Mouse (Mus musculus) liver (tissue): Measurements from ENCODE around the gene Itga3.

Experiments
- DNase-seq: peaks from one replicate; pipeline ENCODE4 v3.0.0-alpha.2; 2020; ENCODE audit warnings: mixed read lengths

The Itga3 gene

GRCm38 (mm10) chr11:95004136-95004936 lies 72.3 kb downstream of the Itga3 start:
- no peak for DNase-seq

GRCm38 (mm10) chr11:95002705-95003104 lies 73.9 kb downstream of the Itga3 start:
- DNase-seq = no peak

DNA sequence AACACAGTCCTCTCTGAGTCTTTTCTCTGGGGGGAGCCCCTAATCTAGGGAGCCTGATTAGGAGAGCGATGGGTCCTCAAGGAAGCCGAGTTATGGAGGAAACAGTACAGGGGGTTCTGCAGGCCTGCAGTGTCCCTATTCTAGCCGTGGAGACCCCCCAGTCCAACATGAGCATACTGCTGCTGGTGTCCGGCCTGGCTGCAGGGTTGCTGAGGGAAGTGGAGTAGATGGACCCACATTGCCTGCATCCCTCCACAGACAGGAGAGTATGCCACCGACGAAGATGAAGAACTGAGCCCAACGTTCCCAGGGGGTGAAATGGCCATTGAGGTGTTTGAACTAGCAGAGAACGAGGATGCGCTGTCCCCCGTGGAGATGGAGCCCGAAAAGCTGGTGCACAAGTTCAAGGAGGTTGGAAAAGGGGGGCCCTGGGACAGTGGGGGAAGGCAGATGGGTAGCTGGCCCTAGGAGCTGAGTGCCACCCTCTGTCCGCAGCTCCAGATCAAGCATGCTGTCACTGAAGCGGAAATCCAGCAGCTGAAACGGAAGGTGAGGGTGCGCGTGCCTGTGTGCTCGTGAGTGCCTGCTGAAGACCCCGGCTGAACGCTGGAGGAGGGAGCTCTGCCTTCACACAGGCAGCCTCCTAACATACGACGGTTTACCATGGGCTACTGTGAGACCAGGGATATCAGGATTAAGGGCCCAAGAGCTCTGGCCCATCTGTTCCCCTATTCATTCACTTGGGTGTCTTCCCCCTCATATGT lies 74.8 kb downstream of the Itga3 start:
- DNase-seq = no peak

DNA sequence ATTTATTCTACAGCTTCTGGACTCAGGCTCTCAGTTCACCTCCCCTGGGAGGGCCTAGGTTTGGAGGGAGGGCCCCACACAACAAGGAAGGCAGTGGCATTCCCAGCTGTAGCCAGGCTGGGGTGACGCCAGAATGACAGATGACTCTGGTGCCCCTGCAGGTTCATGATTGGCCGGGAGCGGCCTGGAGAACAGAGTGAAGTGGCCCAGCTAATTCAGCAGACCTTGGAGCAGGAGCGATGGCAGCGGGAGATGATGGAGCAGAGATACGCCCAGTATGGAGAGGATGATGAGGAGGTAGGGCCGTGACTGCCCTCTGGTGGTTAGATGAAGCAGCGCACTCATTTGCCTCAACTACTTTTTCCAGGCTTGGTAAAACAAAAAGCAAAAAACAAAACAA lies 75.5 kb downstream of the Itga3 start:
- peak; percentile 82 for DNase-seq

- peak; percentile 55 for DNase-seq
Observed at GRCm38 (mm10) chr11:95000548-95000947, 76.1 kb downstream of the Itga3 start.

GRCm38 (mm10) chr11:95000128-95000527 lies 76.5 kb downstream of the Itga3 start:
- no peak for DNase-seq

GRCm38 (mm10) chr11:94998041-94998531 lies 78.5 kb downstream of the Itga3 start:
- DNase-seq = peak; percentile 59

DNA sequence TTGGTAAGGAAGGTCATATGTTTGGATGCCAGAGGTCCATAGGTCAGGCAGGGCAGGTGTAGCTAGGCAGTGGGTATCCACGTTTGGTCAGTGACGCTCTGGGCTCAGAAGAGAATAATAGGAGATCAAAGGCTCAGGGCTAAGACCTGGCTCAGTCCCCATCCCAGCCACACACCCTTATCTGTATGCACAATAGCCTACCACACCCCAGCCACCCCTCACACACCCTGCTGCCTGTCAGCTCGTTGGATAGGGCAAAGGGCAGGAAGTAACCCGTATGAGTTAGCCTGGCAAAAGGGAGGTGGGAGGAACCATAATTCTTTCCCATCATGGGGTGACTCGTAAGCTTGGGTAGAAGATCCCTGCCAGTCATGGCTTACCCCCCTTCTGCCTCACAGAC lies 79.0 kb downstream of the Itga3 start:
- peak; percentile 89 for DNase-seq

GRCm38 (mm10) chr11:94996984-94997383 lies 79.6 kb downstream of the Itga3 start:
- no peak for DNase-seq

GRCm38 (mm10) chr11:94996101-94996500 lies 80.5 kb downstream of the Itga3 start:
- DNase-seq = no peak

DNA sequence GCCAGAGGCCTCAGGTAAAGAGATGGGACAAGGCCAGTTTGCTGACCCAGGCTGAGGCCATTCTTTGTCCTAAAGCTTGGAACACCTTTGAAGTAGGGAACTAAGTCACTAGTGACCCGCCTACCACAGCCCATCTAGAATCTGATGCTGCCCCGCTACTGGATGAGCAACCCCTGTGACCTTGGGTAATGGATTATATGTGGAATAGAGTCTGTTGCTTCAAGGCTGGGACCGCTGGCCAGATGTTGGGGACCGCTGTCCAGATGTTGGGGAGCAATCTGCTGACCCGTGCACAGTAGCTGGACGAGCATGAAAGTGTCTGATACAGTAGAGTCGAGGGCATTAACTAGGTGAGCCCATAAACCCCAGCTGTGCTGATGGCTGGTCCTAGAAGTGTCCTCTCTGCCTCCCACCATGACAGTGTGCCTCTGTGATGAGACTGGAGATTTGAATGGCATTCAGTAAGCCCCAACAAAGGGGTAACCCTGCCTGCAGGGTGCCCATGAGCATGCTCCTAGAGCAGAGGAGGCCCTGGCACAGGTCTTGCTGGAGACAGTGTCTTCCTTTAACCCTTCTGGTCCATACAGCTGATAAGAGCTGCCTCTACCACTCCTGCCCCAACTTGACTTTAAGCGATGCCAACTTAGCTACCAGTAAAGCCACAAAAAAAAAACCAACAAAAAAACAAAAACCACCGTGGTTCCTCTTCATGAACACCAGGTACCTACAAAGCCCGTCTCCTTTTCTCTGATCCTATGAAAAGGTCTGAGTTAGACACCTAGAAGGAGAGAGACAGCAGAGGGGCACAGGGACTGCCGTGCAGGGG lies 81.4 kb downstream of the Itga3 start:
- no peak for DNase-seq
